Mouse (Mus musculus): ENCODE data around the gene Tmem132e. TPM values are rescaled to one million over a fixed set of nuclear protein-coding genes. Genes with fewer than 3 reads are reported as not detected.

Tmem132e gene
- total RNA-seq, 2 experiments from 2014 or later: not detected

DNA sequence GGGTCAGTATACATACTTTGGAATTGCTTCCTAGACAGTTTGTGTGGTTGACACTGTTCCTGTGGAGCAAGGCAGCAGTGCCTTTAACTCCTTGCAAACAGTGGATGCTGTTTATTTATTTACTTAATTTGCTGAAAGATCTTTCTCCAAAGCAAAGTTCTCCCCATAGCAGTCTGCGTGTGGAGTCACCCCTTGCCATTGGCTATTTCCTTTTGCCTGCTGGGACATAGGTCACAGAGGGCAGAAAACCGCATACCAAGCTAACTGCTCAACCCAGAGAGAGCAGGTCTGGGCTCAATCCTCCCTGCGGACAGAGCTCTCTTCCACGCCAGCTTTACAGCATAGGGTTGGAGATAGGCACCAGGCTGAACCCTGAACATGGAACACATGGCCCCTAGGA is 34.8 kb downstream of the Tmem132e start:
- no peak for ATAC-seq (replicated peaks; ENCODE audit: poor library complexity, severe bottlenecking)

DNA sequence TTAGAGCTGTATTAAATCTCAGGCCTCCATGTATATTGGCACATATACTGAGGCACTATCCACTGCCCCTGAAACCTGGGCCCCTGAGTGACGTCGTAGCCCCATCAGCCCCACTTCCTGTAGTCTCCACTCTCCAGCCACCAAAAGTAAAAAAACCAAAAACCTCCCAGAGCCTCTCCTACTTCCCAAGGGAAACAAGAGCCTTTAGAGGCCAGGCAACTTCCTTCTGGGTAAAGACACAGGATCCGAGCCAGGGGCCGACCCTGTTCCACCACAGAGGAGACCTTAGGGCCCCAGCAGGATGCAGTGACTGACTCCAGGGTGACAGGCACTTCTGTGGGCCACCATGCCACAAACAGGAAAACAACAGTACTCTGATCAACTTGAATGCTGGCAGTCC is 40.1 kb downstream of the Tmem132e start:
- no peak for ATAC-seq (replicated peaks; ENCODE audit: poor library complexity, severe bottlenecking)

DNA sequence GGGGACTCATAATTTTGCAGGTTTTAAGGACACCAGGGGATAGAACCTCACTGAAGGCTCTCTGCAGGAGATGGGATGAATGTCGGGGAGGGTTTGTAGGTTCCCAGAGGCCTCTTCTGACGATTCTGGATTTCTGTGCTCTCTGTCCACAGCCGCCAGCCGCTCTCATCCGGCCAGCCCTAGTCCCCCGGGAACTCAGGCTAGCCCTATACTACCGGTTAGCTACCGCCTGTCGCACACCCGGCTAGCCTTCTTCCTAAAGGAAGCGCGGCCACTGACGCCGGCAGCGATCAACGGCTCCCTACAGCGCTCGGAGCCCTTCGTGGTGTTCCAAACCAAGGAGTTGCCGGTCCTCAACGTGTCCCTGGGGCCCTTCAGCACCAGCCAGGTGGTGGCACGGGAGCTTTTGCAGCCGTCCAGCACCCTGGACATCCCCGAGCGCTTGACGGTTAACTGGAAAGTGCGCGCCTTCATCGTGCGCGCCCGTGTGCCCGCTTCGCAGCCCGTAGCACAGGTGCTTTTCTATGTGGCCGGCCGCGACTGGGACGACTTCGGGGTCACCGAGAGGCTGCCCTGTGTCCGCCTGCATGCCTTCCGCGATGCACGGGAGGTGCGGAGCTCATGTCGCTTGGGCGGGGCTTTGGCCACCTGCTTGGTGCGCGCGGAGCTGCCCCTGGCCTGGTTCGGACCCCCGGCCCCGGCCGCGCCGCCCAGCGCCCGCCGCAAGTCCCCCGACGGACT is 45.6 kb downstream of the Tmem132e start:
- peak; percentile 20; the same call in 1 of the 2 replicates for ATAC-seq (replicated peaks; ENCODE audit: poor library complexity, severe bottlenecking)

DNA sequence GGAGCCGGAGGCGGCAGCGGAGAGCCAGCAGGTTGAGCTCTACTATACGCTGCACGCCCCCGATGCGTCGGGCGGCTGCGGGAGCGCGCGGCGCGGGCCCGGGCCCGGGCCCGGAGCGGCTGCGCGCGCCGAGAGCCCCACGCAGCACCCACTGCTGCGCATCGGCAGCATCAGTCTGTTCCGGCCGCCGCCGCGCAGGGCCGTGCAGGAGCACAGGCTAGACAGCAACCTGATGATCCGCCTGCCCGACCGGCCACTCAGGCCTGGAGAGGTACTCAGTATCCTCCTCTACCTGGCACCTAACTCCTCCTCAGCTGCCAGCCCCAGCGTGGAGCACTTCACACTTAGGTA is 46.1 kb downstream of the Tmem132e start:
- ATAC-seq (replicated peaks; ENCODE audit: poor library complexity, severe bottlenecking): no peak

DNA sequence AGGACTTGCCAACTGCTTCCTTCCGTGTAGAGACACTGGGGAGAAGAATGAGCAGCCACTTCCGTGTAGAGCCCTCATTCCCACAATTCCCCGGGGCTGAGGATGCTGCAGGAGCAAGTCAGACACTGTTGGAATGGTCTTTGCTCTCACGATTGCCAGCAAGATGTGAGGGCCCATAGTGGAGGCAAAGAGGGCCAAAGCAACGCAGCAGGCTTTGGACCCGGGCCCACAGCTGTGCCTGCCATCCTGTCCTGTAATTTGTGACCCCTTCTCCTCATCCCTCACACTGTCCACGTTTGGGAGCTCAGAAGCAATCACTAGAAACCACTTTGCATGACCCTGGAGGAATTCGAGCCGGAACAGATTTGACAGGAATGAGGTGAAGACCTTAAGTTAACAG is 59.8 kb downstream of the Tmem132e start:
- ATAC-seq (replicated peaks; ENCODE audit: poor library complexity, severe bottlenecking): no peak

DNA sequence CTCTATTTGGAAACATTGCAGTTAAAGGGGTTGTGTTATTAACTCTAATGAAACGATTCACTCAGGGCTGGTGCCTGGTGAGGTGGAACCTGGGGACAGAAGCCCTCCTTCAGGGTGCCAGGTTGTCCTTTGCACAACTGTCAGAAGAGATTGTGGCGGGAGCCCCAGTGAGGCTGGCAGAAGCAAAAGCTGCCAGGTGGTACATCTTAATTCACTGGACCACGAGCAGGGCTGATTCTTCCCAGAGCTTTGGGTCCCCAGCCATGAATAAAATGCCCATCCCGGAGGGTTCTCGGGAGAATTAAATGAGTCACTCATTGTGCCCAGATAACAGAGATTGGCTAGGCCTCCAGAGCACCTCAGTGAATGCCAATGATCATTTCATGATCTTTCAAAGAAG is 63.8 kb downstream of the Tmem132e start:
- no peak for ATAC-seq (replicated peaks; ENCODE audit: poor library complexity, severe bottlenecking)

DNA sequence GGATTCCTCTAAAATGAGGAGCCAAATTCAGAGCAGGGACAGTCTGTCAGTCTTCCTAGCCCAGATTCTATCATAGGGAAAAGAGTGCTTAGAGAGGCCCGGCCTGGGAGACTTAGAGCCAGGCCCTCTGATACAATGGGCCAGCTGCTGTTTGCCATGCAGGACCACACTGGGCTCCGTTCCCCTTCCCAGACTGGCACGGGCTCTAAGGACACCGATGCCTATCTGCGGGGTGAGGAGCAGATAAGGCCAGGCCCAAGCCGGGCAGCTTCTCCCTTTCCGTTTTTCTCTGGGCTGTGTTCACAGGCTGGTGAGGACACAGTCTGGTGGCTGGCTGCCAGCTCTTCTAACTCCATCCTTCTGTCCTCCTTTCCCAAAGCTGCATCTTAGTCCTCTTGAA is 64.5 kb downstream of the Tmem132e start:
- ATAC-seq (replicated peaks; ENCODE audit: poor library complexity, severe bottlenecking): no peak

DNA sequence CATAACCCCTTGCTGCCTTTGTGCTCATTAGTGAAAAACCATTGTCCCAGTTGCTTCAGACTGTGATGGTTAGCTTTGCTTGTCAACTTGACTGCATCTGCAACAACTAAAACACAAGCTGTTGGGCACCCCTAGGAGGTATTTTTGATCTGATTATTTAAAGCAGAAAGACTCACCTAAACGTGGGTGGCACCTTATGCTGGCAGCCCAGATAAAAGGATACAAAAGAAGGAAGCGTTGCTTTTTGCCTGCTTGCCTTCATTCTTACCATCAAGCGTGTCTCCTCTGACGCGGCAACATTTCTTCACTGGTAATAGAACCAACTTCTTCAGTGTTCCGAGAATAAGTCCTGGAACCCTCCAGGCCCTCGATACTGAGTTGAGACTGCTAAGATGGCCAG is 72.6 kb downstream of the Tmem132e start:
- no peak for ATAC-seq (replicated peaks; ENCODE audit: poor library complexity, severe bottlenecking)

DNA sequence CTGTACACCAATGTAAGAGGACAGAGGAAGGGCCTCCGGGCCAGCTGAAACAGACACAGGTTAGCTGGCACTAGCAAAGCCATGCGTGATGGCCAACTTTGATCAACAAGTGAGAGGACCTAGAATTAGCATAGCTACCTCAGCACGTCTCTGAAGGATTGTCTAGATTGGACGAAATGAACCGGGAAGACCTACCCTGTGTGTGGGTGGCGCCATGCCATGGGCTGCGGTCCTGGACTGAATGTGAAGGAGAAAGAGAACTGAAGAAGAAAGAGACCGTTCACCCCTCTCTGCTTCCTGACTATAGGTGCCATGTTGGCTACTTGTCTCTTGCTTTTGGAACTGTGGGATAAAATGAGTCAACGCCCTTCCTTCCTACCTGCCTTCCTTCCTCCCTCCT is 76.8 kb downstream of the Tmem132e start:
- no peak for ATAC-seq (replicated peaks; ENCODE audit: poor library complexity, severe bottlenecking)

DNA sequence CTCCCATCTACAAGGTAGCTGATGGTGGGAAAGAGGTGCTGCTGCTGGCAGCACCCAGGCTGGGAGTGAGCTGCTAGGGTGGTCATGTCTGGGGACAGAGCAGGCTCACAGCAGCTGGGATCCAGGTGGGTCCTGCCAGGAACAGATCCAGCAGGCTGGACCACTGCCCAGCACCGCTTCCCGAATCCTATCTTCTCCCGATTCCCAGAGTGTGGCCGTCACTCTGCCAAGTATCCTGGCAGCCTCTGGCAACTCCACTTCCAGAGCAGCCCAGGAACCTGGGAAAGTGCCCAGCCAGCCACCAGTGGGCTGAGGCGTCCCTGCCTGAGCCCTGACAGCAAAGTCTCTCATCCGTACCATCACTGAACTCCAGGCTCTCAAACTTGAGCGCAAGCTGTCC is 78.5 kb downstream of the Tmem132e start:
- ATAC-seq (replicated peaks; ENCODE audit: poor library complexity, severe bottlenecking): no peak

DNA sequence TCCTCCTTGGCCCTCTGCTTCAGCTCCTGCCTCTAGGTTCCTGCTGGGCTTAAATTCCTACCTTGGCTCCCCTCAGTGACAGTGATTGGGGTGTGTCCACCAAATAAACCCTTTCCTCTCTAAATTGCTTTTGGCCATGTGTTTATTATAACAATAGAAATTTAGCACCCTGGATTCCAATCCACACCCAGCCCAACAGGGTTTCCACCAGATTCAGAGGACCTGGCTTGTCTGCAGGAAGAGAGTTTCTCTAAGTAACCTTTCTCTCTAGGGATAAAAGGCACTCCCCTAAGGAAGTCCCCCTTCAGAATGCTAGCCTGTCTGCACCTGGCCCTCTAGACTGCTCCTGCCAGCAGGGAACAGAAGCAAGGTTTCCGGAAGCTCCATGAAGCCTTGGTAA is 82.4 kb downstream of the Tmem132e start:
- no peak for ATAC-seq (replicated peaks; ENCODE audit: poor library complexity, severe bottlenecking)

DNA sequence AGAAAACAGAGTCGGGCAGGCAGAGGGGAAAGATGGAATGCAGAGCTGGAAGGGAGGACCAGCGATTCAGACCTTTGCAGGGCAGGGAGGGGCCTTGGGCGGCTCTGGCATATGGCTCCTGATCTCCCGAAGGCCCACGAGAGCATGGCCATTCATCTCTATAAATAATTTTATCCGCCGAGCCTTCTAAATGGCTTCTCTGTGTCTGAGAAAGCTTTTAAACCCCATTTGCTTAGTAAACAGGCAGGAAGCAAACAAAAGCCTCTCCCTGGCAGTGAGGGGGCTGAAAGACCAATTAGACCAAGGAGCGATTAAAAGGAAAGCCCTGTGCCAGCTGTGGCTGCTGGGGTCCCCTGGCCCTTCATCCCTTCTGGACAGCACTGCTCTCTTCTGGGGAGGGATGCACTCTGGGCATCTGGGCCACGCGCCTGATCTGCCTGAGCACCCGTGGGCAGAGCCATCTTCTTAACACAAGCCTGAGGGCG is 84.5 kb downstream of the Tmem132e start:
- ATAC-seq (replicated peaks; ENCODE audit: poor library complexity, severe bottlenecking): no peak

DNA sequence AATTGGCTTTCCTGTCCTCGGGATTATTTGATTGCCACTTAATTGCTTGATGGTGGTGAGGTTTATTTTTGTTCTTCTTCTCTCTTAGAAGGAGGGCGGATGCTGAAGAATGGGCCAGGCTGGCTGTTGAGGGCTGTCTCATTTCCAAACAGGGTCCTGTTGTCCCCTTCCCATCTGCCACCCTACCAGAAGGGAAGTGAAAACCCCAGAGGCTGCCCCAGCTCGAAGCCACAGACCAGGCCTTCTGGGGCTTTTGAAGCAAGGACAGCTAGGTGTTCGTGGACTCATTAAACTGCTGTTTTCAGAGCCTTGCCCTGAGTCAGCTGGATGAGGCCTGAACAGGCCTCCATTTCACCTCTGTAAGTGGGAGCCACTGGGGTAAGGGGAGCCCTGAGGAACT is 87.4 kb downstream of the Tmem132e start:
- ATAC-seq (replicated peaks; ENCODE audit: poor library complexity, severe bottlenecking): no peak

DNA sequence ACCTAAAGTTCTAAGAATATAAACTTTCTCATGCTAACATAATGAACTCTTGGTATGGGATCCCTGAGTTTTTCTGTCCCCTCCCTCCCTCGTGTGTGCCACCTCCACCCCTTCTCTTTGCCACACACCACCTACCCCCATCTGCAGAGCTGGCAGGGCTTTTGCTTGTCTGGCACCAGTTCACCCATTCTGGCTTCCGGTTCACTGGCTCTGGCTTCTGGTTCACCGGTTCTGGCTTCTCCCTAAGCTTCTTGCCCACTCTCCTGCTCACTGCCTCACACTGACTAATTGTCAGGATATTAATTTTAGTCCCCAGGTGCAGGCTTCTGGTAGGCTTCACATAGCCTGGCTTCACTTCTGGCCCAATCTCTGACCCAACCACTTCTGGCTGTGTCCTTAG is 88.7 kb downstream of the Tmem132e start:
- no peak for ATAC-seq (replicated peaks; ENCODE audit: poor library complexity, severe bottlenecking)

DNA sequence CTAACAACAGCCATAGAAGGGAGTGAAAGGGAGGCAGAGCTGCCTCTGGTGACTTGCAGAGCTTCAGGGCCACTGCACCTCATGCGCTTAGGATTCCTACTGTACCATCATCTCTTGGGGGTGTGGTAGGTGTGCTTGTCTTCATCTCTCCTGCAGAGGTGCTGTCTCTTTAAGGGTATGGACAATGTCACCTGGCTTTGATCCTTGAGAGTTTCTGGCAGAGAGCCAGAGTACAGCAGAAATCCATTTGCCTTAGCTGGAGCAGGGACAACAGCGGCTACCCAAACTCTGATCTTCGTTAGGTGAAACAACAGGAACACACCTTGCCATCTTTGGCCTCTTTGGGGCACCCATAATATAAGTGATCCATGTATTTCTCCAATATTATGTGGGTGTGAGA is 92.2 kb downstream of the Tmem132e start:
- no peak for ATAC-seq (replicated peaks; ENCODE audit: poor library complexity, severe bottlenecking)

DNA sequence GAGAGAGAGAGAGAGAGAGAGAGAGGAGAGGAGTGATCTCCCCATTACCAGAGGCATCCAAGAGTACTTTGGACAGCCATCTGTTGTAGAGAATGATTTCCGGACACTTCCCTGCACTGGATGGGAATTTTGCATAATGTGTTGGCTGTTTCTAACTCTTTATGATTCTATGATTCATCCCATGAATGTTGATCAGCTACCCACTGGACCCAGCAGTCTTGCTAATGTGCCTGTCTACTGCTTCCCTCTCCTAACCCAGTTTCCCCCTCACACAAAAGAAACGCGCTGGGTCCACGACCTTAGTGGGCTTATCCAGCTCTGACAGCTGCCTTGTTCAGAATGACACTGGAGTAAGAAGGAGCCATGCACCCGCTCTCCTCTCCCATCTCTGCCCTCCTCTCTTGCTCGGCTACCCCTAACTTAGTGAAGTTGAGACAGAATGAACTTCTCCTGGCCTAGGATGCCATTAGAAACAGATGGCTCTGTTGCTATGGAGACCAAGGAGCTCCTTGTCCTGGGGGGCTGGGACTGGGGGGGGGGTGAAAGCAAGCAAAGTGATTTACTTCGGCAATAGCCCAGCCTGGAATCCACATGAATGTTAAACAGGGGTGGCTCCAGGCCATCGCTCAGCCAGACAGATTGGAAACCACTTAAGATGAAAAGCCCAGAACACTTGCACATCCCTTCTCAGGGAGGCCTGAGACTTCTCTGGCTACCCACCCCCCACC is 98.8 kb downstream of the Tmem132e start:
- no peak for ATAC-seq (replicated peaks; ENCODE audit: poor library complexity, severe bottlenecking)

DNA sequence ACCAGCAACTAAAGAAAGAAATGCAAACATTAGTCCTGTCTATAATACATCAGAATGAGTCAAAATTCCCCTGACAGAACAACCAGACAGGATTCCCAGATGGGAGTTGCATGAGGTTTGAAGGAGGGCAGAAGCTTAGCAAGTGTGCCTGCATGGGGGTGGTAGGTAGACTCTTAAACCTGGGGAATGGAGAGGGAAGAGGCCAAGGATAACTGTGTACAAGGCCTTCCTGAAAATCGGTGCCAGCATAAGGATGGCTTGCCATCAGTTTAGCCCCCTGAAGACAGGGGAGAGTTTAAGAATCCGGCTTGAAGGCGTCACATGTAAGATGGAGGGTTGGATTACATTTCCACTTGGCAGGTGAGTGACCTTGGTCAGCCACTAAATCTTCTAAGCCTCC is 102.2 kb downstream of the Tmem132e start:
- ATAC-seq (replicated peaks; ENCODE audit: poor library complexity, severe bottlenecking): no peak

Other genes with a start within 250 kb of the Tmem132e start
- not detected in 2 replicates for gene Ccl1, start 83.2 kb upstream of the Tmem132e start, total RNA-seq (2014; fragmentation: Nextera tagmentation)
- gene Ccl1, start 83.2 kb upstream of the Tmem132e start, total RNA-seq (2017): not detected in 2 replicates

Measured in granulocyte monocyte progenitor cell, adult 5-6 weeks (primary cell).